Mouse (Mus musculus): ENCODE data around the gene Gabrp. TPM values are rescaled to one million over a fixed set of nuclear protein-coding genes. Genes with fewer than 3 reads are reported as not detected.

Gene Gabrp
- not detected in 2 replicates for polyA plus RNA-seq (2015; fragmentation: Nextera tagmentation; extraction: Ambion mirVana)

GRCm38 (mm10) chr11:33578859-33579258 is at the start of gene Gabrp:
TSS of gene Gabrp (minus strand) at chr11:33578959.
- no peak within 1 kb of the TSS for H3K4me3 ChIP-seq
- no peaks in the 10 kb centered on the region for H3K4me1 ChIP-seq
- no peaks in the 10 kb centered on the region for H3K9me3 ChIP-seq
- H3K27ac ChIP-seq (replicated peaks), result no peak within 1 kb of the TSS
- no peak within 1 kb of the TSS for H3K9ac ChIP-seq (replicated peaks)
- H3K27me3 ChIP-seq, result no peaks in the 10 kb centered on the region
- H3K36me3 ChIP-seq, result no peaks in the 10 kb centered on the region
- ATAC-seq (replicated peaks), result no peak
- no peak within 1 kb of the TSS for H3K4me2 ChIP-seq (replicated peaks)
- 53% methylated on average over 6 of the region's 6 CpGs for WGBS

DNA sequence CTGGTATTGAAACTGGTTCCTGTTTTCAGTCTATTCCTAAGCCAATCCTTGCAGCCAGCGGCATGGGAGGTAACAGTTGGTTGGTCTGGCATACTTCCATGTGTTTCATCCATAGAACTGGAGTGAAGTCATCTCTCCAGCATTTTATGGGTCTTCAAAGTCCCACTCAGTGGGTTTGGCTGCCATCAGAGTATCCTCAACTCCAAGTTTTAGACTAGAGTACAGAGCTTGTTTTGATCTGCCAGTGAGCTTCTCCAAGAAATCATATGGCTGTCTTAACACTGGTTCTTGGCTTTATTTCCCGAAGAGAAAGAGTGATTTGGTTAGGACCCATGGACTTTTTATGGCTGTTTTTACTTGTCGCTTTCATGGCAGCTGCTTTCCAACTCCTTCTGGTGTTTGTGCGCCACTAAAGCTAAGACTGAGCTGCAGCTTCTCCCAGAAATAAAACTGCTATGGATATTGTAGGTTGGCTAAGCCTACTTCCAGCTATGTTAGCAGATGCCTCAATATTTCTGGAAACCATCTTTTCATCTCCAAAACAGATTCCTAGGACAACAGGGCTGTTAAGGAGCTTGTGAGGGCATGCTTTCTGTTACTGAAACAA is 48.5 kb upstream of the Gabrp start:
- ATAC-seq (replicated peaks), result peak; percentile 68; the same call in 1 of the 2 replicates
- Histone ChIP-seq H3K4me3 (no peak overlapping the region), H3K4me1 (no peaks in the 10 kb centered on the region), H3K27me3 (no peaks in the 10 kb centered on the region), H3K9me3 (no peaks in the 10 kb centered on the region), H3K36me3 (no peaks in the 10 kb centered on the region), H3K4me2 (replicated peaks) (no peak overlapping the region), H3K9ac (replicated peaks) (no peak overlapping the region), H3K27ac (replicated peaks) (no peak overlapping the region)
- 87% methylated on average over 4 of the region's 4 CpGs for WGBS

DNA sequence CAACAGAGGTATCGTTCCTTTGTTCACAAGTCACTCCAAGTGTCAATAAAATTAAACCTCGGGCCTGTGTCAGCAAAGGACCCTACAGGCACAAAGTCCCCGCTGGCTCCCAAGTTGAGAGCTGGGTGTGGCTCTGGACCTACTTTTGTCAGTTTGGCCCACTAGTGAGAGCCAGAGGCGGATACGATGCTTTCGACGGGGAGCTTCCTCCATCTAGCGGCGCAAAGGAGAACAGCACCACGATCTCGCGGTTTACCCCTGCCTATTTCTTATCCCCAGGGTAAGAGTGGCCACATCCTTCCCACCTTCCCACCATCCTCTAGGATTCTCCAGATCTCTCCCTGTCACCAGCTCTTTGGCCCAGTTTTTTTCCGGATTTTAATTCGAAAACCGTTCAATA is 35.5 kb upstream of the Gabrp start:
- Histone ChIP-seq H3K27me3 (no peaks in the 10 kb centered on the region), H3K9ac (replicated peaks) (no peak overlapping the region), H3K4me1 (no peaks in the 10 kb centered on the region), H3K4me2 (replicated peaks) (no peak overlapping the region), H3K4me3 (no peak overlapping the region), H3K36me3 (no peaks in the 10 kb centered on the region), H3K9me3 (no peaks in the 10 kb centered on the region), H3K27ac (replicated peaks) (no peak overlapping the region)
- WGBS, result 8% methylated on average over 15 of the region's 15 CpGs
- peak; percentile 78 for ATAC-seq (replicated peaks)

- H3K9me3 ChIP-seq, result no peaks in the 10 kb centered on the region
- H3K27me3 ChIP-seq, result no peaks in the 10 kb centered on the region
- no peak overlapping the region for H3K9ac ChIP-seq (replicated peaks)
- no peaks in the 10 kb centered on the region for H3K4me1 ChIP-seq
- no peak overlapping the region for H3K4me3 ChIP-seq
- no peak overlapping the region for H3K4me2 ChIP-seq (replicated peaks)
- ATAC-seq (replicated peaks), result no peak
- H3K27ac ChIP-seq (replicated peaks), result no peak overlapping the region
- WGBS, result 55% methylated on average over 3 of the region's 3 CpGs
- H3K36me3 ChIP-seq, result no peaks in the 10 kb centered on the region
These were observed 29.0 kb upstream of the Gabrp start for GRCm38 (mm10) chr11:33607784-33608183.

DNA sequence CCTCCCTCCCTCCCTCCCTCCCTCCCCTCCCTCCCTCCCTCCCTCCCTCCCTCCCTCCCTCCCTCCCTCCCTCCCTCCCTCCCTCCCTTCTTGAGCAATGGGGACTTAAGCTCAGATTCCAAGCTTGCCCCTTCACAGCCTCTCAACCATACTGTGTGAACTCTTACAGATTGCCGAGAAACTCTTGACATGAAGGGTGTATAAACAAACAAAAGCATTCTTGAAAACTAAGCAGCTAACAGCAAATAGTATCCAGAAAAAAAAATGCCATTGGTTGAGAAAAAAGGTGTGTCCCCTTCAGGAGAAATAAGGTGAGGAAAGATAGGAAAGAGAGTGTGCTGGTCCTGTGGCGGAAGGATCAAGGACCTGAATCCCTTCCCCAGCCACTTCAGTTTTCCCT is 24.4 kb upstream of the Gabrp start:
- Histone ChIP-seq H3K4me2 (replicated peaks) (no peak overlapping the region), H3K27me3 (no peaks in the 10 kb centered on the region), H3K4me1 (no peaks in the 10 kb centered on the region), H3K36me3 (no peaks in the 10 kb centered on the region), H3K27ac (replicated peaks) (no peak overlapping the region), H3K9ac (replicated peaks) (no peak overlapping the region), H3K9me3 (no peaks in the 10 kb centered on the region), H3K4me3 (no peak overlapping the region)
- no peak for ATAC-seq (replicated peaks)
- WGBS, result 71% methylated on average over 2 of the region's 2 CpGs

GRCm38 (mm10) chr11:33598986-33599385 is 20.2 kb upstream of the Gabrp start, which contains the start of gene D130052B06Rik:
TSS of gene D130052B06Rik (plus strand) at chr11:33599302.
- no peak within 1 kb of the TSS for H3K4me3 ChIP-seq
- no peak for ATAC-seq (replicated peaks)
- no peak within 1 kb of the TSS for H3K27ac ChIP-seq (replicated peaks)
- no peaks in the 10 kb centered on the region for H3K9me3 ChIP-seq
- no peak within 1 kb of the TSS for H3K9ac ChIP-seq (replicated peaks)
- H3K27me3 ChIP-seq, result no peaks in the 10 kb centered on the region
- H3K4me1 ChIP-seq, result 0 out of 2 replicates have a peak, but pooled peaks cover 3% of the 10 kb centered on the region
- no peaks in the 10 kb centered on the region for H3K36me3 ChIP-seq
- WGBS, result 82% methylated on average over 4 of the region's 4 CpGs
- no peak within 1 kb of the TSS for H3K4me2 ChIP-seq (replicated peaks)

DNA sequence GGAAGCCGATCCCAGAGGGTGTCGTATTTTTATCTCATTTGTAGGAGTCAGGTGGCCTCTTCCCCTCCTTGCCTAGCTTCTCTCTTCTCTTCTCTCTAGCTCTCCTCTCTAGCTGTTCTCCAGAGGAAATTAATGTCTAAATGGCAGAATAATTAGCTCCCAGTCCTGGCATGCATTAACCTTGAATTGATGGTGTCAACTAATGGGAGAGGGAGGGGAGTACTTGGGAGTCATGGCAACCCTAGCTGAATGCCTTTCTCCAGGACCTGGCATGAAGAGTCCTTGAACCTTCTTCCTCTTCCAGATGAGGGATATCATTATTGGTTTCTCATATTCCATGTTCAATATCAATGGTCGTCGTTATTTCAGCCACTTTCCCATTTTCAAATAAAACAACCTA is 17.9 kb upstream of the Gabrp start:
- no peaks in the 10 kb centered on the region for H3K27me3 ChIP-seq
- no peaks in the 10 kb centered on the region for H3K9me3 ChIP-seq
- no peak overlapping the region for H3K4me3 ChIP-seq
- no peak overlapping the region for H3K4me2 ChIP-seq (replicated peaks)
- no peak; the same call in 1 of the 2 replicates for ATAC-seq (replicated peaks)
- WGBS, result 72% methylated on average over 4 of the region's 4 CpGs
- H3K4me1 ChIP-seq, result 0 out of 2 replicates have a peak, but pooled peaks cover 3% of the 10 kb centered on the region
- no peaks in the 10 kb centered on the region for H3K36me3 ChIP-seq
- H3K9ac ChIP-seq (replicated peaks), result no peak overlapping the region
- no peak overlapping the region for H3K27ac ChIP-seq (replicated peaks)

- no peaks in the 10 kb centered on the region for H3K9me3 ChIP-seq
- no peak for ATAC-seq (replicated peaks)
- 0 out of 2 replicates have a peak, but pooled peaks cover 3% of the 10 kb centered on the region for H3K4me1 ChIP-seq
- no peaks in the 10 kb centered on the region for H3K27me3 ChIP-seq
- H3K9ac ChIP-seq (replicated peaks), result no peak overlapping the region
- H3K36me3 ChIP-seq, result no peaks in the 10 kb centered on the region
- no peak overlapping the region for H3K4me2 ChIP-seq (replicated peaks)
- 84% methylated on average over 4 of the region's 4 CpGs for WGBS
- no peak overlapping the region for H3K27ac ChIP-seq (replicated peaks)
- H3K4me3 ChIP-seq, result no peak overlapping the region
These were observed 14.1 kb upstream of the Gabrp start for GRCm38 (mm10) chr11:33592826-33593225.

- Histone ChIP-seq H3K36me3 (no peaks in the 10 kb centered on the region), H3K9ac (replicated peaks) (no peak overlapping the region), H3K27me3 (no peaks in the 10 kb centered on the region), H3K4me1 (no peaks in the 10 kb centered on the region), H3K9me3 (no peaks in the 10 kb centered on the region), H3K4me3 (no peak overlapping the region), H3K27ac (replicated peaks) (no peak overlapping the region), H3K4me2 (replicated peaks) (no peak overlapping the region)
- no peak for ATAC-seq (replicated peaks)
- 92% methylated on average over 3 of the region's 3 CpGs for WGBS
These were observed 12.0 kb upstream of the Gabrp start for GRCm38 (mm10) chr11:33590771-33591170.

DNA sequence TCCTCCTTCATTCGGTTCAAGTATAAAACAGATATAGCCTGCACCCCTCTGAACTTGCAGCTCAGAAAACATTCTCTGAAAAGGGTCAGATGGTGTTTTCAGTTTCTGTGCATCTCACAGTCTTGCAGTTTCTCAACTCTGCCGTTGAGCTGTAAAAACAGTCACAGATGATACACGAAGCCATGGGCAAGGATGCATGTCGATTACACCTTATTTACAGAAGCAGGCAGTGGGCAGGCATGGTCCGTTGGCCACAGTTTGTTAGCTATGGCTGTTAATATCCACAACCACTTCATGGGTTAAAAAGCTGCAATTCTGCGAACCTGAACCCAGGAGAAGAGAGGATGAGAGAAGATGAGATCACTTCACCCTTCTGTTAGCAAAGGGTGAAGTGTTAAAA is 7.9 kb upstream of the Gabrp start:
- 80% methylated on average over 6 of the region's 6 CpGs for WGBS
- H3K27me3 ChIP-seq, result no peaks in the 10 kb centered on the region
- no peak overlapping the region for H3K9ac ChIP-seq (replicated peaks)
- no peak overlapping the region for H3K27ac ChIP-seq (replicated peaks)
- H3K4me1 ChIP-seq, result no peaks in the 10 kb centered on the region
- no peak overlapping the region for H3K4me3 ChIP-seq
- no peaks in the 10 kb centered on the region for H3K9me3 ChIP-seq
- no peak for ATAC-seq (replicated peaks)
- H3K36me3 ChIP-seq, result no peaks in the 10 kb centered on the region
- H3K4me2 ChIP-seq (replicated peaks), result no peak overlapping the region

- no peak overlapping the region for H3K4me3 ChIP-seq
- H3K27me3 ChIP-seq, result no peaks in the 10 kb centered on the region
- H3K27ac ChIP-seq (replicated peaks), result no peak overlapping the region
- no peak overlapping the region for H3K9ac ChIP-seq (replicated peaks)
- 50% methylated on average over 3 of the region's 3 CpGs for WGBS
- no peak for ATAC-seq (replicated peaks)
- H3K36me3 ChIP-seq, result no peaks in the 10 kb centered on the region
- H3K4me2 ChIP-seq (replicated peaks), result no peak overlapping the region
- H3K4me1 ChIP-seq, result no peaks in the 10 kb centered on the region
- no peaks in the 10 kb centered on the region for H3K9me3 ChIP-seq
These were observed 862 bp upstream of the Gabrp start for GRCm38 (mm10) chr11:33579621-33580020.

DNA sequence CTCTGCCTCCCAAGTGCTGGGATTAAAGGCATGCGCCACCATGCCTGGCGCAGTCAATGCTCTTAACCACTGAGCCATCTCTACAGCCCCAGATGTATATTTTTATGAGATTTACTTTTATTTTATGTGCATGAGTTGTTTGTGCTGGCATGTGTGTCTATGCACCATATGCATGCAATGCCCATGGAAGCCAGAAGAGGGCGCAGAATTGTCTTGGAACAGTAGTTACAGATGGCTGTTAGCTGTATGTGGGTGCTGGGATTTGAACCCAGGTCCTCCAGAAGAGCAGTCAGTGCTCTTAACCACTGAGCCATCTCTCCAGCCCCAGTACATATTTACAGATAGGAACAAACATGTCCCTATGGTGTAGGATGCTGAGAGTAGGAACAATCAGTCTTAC is 3.8 kb downstream of the Gabrp start:
- Histone ChIP-seq H3K4me1 (no peaks in the 10 kb centered on the region), H3K9ac (replicated peaks) (no peak overlapping the region), H3K27ac (replicated peaks) (no peak overlapping the region), H3K4me3 (no peak overlapping the region), H3K27me3 (no peaks in the 10 kb centered on the region), H3K4me2 (replicated peaks) (no peak overlapping the region), H3K9me3 (no peaks in the 10 kb centered on the region), H3K36me3 (no peaks in the 10 kb centered on the region)
- WGBS, result 85% methylated on average over 3 of the region's 3 CpGs
- no peak for ATAC-seq (replicated peaks)

GRCm38 (mm10) chr11:33570413-33570812 is 8.3 kb downstream of the Gabrp start:
- Histone ChIP-seq H3K4me1 (no peaks in the 10 kb centered on the region), H3K9ac (replicated peaks) (no peak overlapping the region), H3K4me2 (replicated peaks) (no peak overlapping the region), H3K27ac (replicated peaks) (no peak overlapping the region), H3K27me3 (no peaks in the 10 kb centered on the region), H3K36me3 (no peaks in the 10 kb centered on the region), H3K9me3 (no peaks in the 10 kb centered on the region), H3K4me3 (no peak overlapping the region)
- ATAC-seq (replicated peaks), result no peak
